Mouse (Mus musculus) neural tube, embryonic 12.5 days (tissue): ENCODE measurements around the gene Imp3. TPM values are rescaled to one million over a fixed set of nuclear protein-coding genes. Genes with fewer than 3 reads are reported as not detected.
"Not testable (repeated sequence)": the region's sequence is repeated elsewhere in the genome, so short reads cannot be mapped to it uniquely, and the experiment has no call there.

Experiments
- ATAC-seq: fragments of 200-750 bp; cut with Nextera tagmentation; 2 replicates; pipeline ENCODE4 v1.8.0; 2017; ENCODE audit warnings: low read depth, mild to moderate bottlenecking, moderate TSS enrichment, moderate library complexity; ENCODE audit not compliant: low FRiP score
- H3K27ac ChIP-seq: fragments of 300-500 bp; sonication (generic); 2 replicates; pipeline ENCODE4 v1.5.1; 2016
- H3K27me3 ChIP-seq: fragments of 300-500 bp; sonication (generic); replicated peaks from 2 replicates; pipeline ENCODE4 v1.6.1; 2016; ENCODE audit warnings: mild to moderate bottlenecking
- H3K36me3 ChIP-seq: fragments of 300-500 bp; sonication (generic); 2 replicates; pipeline ENCODE4 v1.6.1; 2016; ENCODE audit warnings: mild to moderate bottlenecking
- H3K4me1 ChIP-seq: fragments of 300-500 bp; sonication (generic); 2 replicates; pipeline ENCODE4 v1.6.1; 2016
- H3K4me2 ChIP-seq: fragments of 300-500 bp; sonication (generic); replicated peaks from 2 replicates; pipeline ENCODE4 v1.6.1; 2016; ENCODE audit warnings: mild to moderate bottlenecking
- H3K4me3 ChIP-seq: fragments of 300-500 bp; sonication (generic); 2 replicates; pipeline ENCODE4 v1.5.1; 2016
- H3K9ac ChIP-seq: fragments of 300-500 bp; sonication (generic); 2 replicates; pipeline ENCODE4 v1.6.1; 2016; ENCODE audit warnings: mild to moderate bottlenecking
- H3K9me3 ChIP-seq: fragments of 300-500 bp; sonication (generic); 2 replicates; pipeline ENCODE4 v1.6.1; 2016; ENCODE audit warnings: mild to moderate bottlenecking
- WGBS: fragments of 180-500 bp; shearing (Covaris S2); methylation state at CpG from one replicate; pipeline ENCODE4 v1.1.7; 2016; 5-methylcytosine and 5-hydroxymethylcytosine counted together
- polyA plus RNA-seq: library from polyadenylated mRNA; unstranded; fragments of >200 nt; fragmentation: Nextera tagmentation; extraction: Ambion mirVana; gene quantifications from 2 replicates; pipeline ENCODE4 v1.2.1, GENCODE M21; 2016

The Imp3 gene
- polyA plus RNA-seq, 1 experiment from 2014 or later: 67.8 TPM

DNA sequence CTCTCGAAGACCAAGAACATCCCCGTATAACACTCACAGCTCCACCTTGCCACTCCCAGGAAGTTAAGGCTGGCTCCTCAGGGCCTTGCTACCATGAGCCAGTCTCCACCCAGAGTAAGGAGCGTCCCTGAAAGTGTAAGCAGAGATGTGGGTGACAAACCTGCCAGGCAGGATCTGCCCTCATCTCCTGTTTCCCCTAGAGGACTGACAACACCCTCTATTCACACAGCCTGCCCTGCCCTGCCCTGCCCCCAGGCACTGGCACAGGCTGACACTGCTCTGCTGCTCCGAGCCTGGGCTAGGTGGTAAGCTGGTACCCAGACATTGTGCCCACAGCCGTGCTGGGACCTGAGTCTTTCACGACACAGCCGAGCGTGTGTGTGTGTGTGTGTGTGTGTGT, 36.1 kb upstream of the Imp3 start:
- ATAC-seq: no peak
- Histone ChIP-seq H3K4me1 (peaks cover 4% of the 10 kb centered on the region; the same call in 1 of the 2 replicates), H3K36me3 (no peaks in the 10 kb centered on the region), H3K27me3 (no peaks in the 10 kb centered on the region), H3K4me3 (no peak overlapping the region), H3K4me2 (no peak overlapping the region), H3K27ac (no peak overlapping the region), H3K9ac (no peak overlapping the region), H3K9me3 (no peaks in the 10 kb centered on the region)
- 76% methylated on average over 8 of the region's 8 CpGs for WGBS

DNA sequence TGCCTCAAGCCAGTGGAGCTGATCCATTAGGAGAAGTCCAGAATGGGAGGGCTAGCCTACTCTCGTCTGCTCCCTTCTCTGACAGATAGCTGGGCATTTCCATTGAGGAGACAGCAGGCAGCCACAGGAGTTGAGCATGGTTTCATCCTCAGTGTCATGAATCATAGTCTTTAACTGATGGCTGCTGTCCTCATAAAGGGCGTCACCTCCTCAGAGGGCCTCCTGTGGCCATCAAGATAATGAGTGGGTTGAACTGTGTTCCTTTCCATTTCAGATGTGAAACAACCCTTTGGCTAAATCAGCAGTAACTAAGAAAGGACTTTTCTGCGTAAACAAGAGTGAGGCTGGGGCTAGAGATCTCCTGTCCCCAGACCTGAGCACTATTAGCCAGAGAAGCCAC, 33.6 kb upstream of the Imp3 start:
- Histone ChIP-seq H3K4me2 (no peak overlapping the region), H3K36me3 (no peaks in the 10 kb centered on the region), H3K4me3 (no peak overlapping the region), H3K27ac (no peak overlapping the region), H3K9me3 (no peaks in the 10 kb centered on the region), H3K4me1 (peaks cover 4% of the 10 kb centered on the region; the same call in 1 of the 2 replicates), H3K27me3 (no peaks in the 10 kb centered on the region), H3K9ac (no peak overlapping the region)
- WGBS: 77% methylated on average over 3 of the region's 3 CpGs
- ATAC-seq: no peak

DNA sequence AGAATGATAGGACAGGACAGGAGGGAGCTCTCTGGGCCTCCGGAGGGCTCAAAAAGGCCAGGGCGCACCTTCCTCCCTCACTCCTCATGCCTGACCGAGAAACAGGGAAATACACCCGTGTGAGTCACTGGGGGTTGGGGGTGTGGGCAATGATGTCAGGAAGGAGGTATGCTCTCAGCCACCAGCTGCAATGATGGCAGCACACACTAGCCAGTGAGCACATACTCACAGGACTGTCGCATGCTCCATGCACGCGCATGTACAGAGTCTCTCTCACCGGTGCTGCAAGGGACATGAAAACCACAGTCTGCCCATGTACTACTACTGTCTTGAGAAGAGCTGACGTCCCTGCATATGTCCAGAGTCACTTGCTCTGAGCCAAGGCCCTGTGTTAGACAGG, 29.7 kb upstream of the Imp3 start:
- Histone ChIP-seq H3K27me3 (no peaks in the 10 kb centered on the region), H3K9ac (no peak overlapping the region), H3K4me1 (no peaks in the 10 kb centered on the region), H3K27ac (no peak overlapping the region), H3K9me3 (no peaks in the 10 kb centered on the region), H3K4me2 (no peak overlapping the region), H3K4me3 (no peak overlapping the region), H3K36me3 (no peaks in the 10 kb centered on the region)
- 87% methylated on average over 9 of the region's 9 CpGs for WGBS
- no peak for ATAC-seq

- ATAC-seq: not testable (repeated sequence)
These were observed 27.3 kb upstream of the Imp3 start for GRCm38 (mm10) chr9:56909991-56910390.

GRCm38 (mm10) chr9:56911017-56911416, 26.3 kb upstream of the Imp3 start:
- Histone ChIP-seq H3K4me2 (no peak overlapping the region), H3K36me3 (0 out of 2 replicates have a peak, but pooled peaks cover 3% of the 10 kb centered on the region), H3K9ac (no peak overlapping the region), H3K4me1 (no peaks in the 10 kb centered on the region), H3K4me3 (no peak overlapping the region), H3K9me3 (no peaks in the 10 kb centered on the region), H3K27me3 (no peaks in the 10 kb centered on the region), H3K27ac (no peak overlapping the region)
- ATAC-seq: no peak
- 74% methylated on average over 1 of the region's 1 CpGs for WGBS

More at GRCm38 (mm10) chr9:56909991-56910390, 27.3 kb upstream of the Imp3 start:
- H3K9me3 ChIP-seq, H3K36me3 ChIP-seq, H3K9ac ChIP-seq, H3K27ac ChIP-seq, H3K4me3 ChIP-seq, H3K27me3 ChIP-seq, H3K4me2 ChIP-seq, H3K4me1 ChIP-seq: not testable (repeated sequence)
- 46% methylated on average over 4 of the region's 4 CpGs for WGBS

DNA sequence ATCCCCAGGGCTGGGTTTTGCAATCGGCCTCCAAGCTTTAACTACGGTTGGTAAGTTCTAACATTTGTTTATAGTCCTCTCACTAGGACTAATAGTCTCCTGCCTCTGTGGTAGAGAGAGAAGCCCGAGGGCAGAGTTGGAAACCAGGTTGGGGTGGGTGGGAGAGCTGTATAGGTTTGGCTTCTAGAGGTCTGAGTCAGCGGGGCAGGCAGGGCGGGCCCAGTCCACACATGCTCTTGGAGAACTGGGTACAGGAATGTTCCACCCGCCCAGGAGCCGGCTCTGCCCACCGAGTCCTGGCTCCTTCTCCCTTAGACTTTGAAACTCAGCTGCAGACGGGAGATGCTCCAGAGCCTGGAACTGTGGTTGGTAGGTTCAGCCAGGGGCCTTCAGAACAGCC, 23.3 kb upstream of the Imp3 start:
- no peak overlapping the region for H3K27ac ChIP-seq
- no peaks in the 10 kb centered on the region for H3K27me3 ChIP-seq
- no peak overlapping the region for H3K9ac ChIP-seq
- no peak overlapping the region for H3K4me2 ChIP-seq
- no peaks in the 10 kb centered on the region for H3K9me3 ChIP-seq
- no peak for ATAC-seq
- H3K4me1 ChIP-seq: no peaks in the 10 kb centered on the region
- no peak overlapping the region for H3K4me3 ChIP-seq
- WGBS: 86% methylated on average over 9 of the region's 9 CpGs
- peaks cover 21% of the 10 kb centered on the region for H3K36me3 ChIP-seq

GRCm38 (mm10) chr9:56915116-56915515, 22.2 kb upstream of the Imp3 start:
- Histone ChIP-seq H3K27ac (no peak overlapping the region), H3K4me3 (no peak overlapping the region), H3K4me1 (no peaks in the 10 kb centered on the region), H3K9me3 (no peaks in the 10 kb centered on the region), H3K9ac (no peak overlapping the region), H3K27me3 (no peaks in the 10 kb centered on the region), H3K36me3 (peaks cover 21% of the 10 kb centered on the region), H3K4me2 (no peak overlapping the region)
- no peak for ATAC-seq
- WGBS: 79% methylated on average over 1 of the region's 1 CpGs

GRCm38 (mm10) chr9:56915695-56916410, 21.4 kb upstream of the Imp3 start:
- no peak for ATAC-seq
- WGBS: 86% methylated on average over 5 of the region's 5 CpGs
- Histone ChIP-seq H3K4me3 (no peak overlapping the region), H3K36me3 (peaks cover 21% of the 10 kb centered on the region), H3K27ac (no peak overlapping the region), H3K9ac (no peak overlapping the region), H3K27me3 (no peaks in the 10 kb centered on the region), H3K4me2 (no peak overlapping the region), H3K9me3 (no peaks in the 10 kb centered on the region), H3K4me1 (no peaks in the 10 kb centered on the region)

DNA sequence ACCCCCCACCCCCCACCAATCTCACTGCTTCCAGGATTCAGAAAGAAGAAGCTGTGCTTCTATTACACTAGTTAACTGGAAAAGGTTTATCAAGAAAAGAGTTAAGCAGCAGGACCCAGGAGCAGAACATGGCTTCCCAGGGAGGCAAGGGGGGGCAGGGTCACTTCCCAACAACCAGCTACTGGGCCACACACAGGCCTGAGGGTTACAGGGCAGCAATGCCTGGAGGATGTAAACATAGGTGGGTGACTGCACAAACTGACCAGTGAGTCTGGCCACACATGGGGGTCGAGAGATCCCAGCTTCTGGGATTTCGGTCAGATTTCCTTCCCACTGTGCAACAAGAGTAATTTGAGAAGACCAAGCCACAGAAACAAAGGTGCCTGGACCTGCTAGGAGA, 20.1 kb upstream of the Imp3 start:
- ATAC-seq: no peak
- no peaks in the 10 kb centered on the region for H3K9me3 ChIP-seq
- H3K36me3 ChIP-seq: peaks cover 29% of the 10 kb centered on the region
- no peak overlapping the region for H3K4me2 ChIP-seq
- 77% methylated on average over 2 of the region's 2 CpGs for WGBS
- H3K27ac ChIP-seq: no peak overlapping the region
- H3K27me3 ChIP-seq: no peaks in the 10 kb centered on the region
- no peak overlapping the region for H3K4me3 ChIP-seq
- no peak overlapping the region for H3K9ac ChIP-seq
- H3K4me1 ChIP-seq: no peaks in the 10 kb centered on the region

- no peak overlapping the region for H3K4me3 ChIP-seq
- peaks cover 4% of the 10 kb centered on the region for H3K4me1 ChIP-seq
- no peak overlapping the region for H3K9ac ChIP-seq
- H3K36me3 ChIP-seq: peaks cover 30% of the 10 kb centered on the region
- no peak overlapping the region for H3K27ac ChIP-seq
- H3K27me3 ChIP-seq: no peaks in the 10 kb centered on the region
- WGBS: 97% methylated on average over 13 of the region's 13 CpGs
- no peak overlapping the region for H3K4me2 ChIP-seq
- H3K9me3 ChIP-seq: no peaks in the 10 kb centered on the region
- ATAC-seq: no peak
These were observed 18.8 kb upstream of the Imp3 start for GRCm38 (mm10) chr9:56918466-56918865.

DNA sequence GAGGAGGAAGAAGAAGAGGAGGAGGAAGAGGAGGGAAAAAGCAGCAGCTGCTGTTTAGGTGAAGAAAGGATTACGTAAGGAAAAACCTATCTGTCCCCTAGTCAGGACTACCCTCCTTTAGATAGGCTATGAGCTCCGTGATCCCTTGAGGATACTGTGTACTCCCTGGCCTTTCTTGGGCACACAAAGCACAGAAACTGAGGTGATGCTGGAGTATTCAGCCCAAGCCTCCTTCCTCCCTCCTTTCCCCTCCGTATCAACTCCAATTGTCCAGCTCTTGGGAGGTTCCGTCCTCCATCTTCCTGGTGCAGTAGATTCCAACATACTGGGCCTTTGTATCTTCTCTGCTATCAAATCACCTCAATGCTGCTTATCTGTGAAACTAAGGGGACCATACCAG, 14.5 kb upstream of the Imp3 start:
- Histone ChIP-seq H3K36me3 (peaks cover 16% of the 10 kb centered on the region), H3K4me2 (0 out of 2 replicates have a peak overlapping the region, but pooled peaks have one; percentile 46), H3K9me3 (no peaks in the 10 kb centered on the region), H3K4me3 (no peak overlapping the region), H3K27me3 (no peaks in the 10 kb centered on the region), H3K27ac (no peak overlapping the region), H3K9ac (no peak overlapping the region), H3K4me1 (peaks cover 38% of the 10 kb centered on the region)
- WGBS: 94% methylated on average over 4 of the region's 4 CpGs
- ATAC-seq: no peak

GRCm38 (mm10) chr9:56923841-56924650, 13.2 kb upstream of the Imp3 start:
- 75% methylated on average over 8 of the region's 8 CpGs for WGBS
- Histone ChIP-seq H3K4me1 (peaks cover 44% of the 10 kb centered on the region), H3K4me3 (0 out of 2 replicates have a peak overlapping the region, but pooled peaks have one; percentile 1), H3K9me3 (no peaks in the 10 kb centered on the region), H3K36me3 (peaks cover 9% of the 10 kb centered on the region), H3K4me2 (peak overlapping the region; percentile 46), H3K27me3 (no peaks in the 10 kb centered on the region), H3K9ac (peak overlapping the region; percentile 21; the same call in 1 of the 2 replicates), H3K27ac (no peak overlapping the region)
- ATAC-seq: no peak
